Mouse (Mus musculus) spleen, adult 2 months (tissue): Measurements from ENCODE around the gene Prkg2. TPM values are rescaled to one million over a fixed set of nuclear protein-coding genes. Genes with fewer than 3 reads are reported as not detected.

Source experiments
- DNase-seq, 2 experiments: peaks; one replicate each; pipeline versions ENCODE4 v3.0.0 to v3.0.0-alpha.2; 2012 to 2021; ENCODE audit warnings: low spot score in 2 of 2, low read depth in 1 of 2
- H3K27ac ChIP-seq: fragments of 200-500 bp; 2 replicates; pipeline ENCODE4 v1.5.1; 2012; ENCODE audit warnings: low read length, inconsistent platforms; ENCODE audit not compliant: insufficient read depth
- H3K27me3 ChIP-seq: fragments of 200-500 bp; 2 replicates; pipeline ENCODE4 v1.6.1; 2012; ENCODE audit warnings: mild to moderate bottlenecking, moderate library complexity, low read length, inconsistent platforms; ENCODE audit not compliant: control insufficient read depth, insufficient read depth
- H3K36me3 ChIP-seq: fragments of 200-500 bp; 2 replicates; pipeline ENCODE4 v1.6.1; 2012; ENCODE audit warnings: mild to moderate bottlenecking, low read length, inconsistent platforms; ENCODE audit not compliant: control insufficient read depth, insufficient read depth
- H3K4me1 ChIP-seq: fragments of 200-500 bp; 2 replicates; pipeline ENCODE4 v1.6.1; 2011; ENCODE audit warnings: inconsistent platforms; ENCODE audit not compliant: control insufficient read depth, insufficient read depth, insufficient read length
- H3K4me3 ChIP-seq: fragments of 200-500 bp; 2 replicates; pipeline ENCODE4 v1.5.1; 2011; ENCODE audit warnings: mild to moderate bottlenecking, inconsistent platforms; ENCODE audit not compliant: insufficient read depth, insufficient read length; ENCODE audit errors: extremely low read depth
- CTCF ChIP-seq: fragments of 200-500 bp; IDR thresholded peaks from 2 replicates; pipeline ENCODE4 v1.5.1; 2011; ENCODE audit warnings: mild to moderate bottlenecking, inconsistent platforms; ENCODE audit not compliant: insufficient read depth, insufficient read length, insufficient replicate concordance; ENCODE audit errors: extremely low read depth
- POLR2A ChIP-seq: fragments of 200-500 bp; IDR thresholded peaks from 2 replicates; pipeline ENCODE4 v1.6.1; 2011; ENCODE audit warnings: low read depth, low read length, inconsistent platforms
- WGBS: fragments of 180-500 bp; shearing (Covaris S2); methylation state at CpG from one replicate; pipeline ENCODE4 v1.1.7; 2018; 5-methylcytosine and 5-hydroxymethylcytosine counted together
- polyA plus RNA-seq: library from polyadenylated mRNA; depleted of rRNA; stranded (reverse); fragments of >200 nt; gene quantifications from 2 replicates; pipeline ENCODE4 v1.2.3, GENCODE M21; 2012

Gene Prkg2
- polyA plus RNA-seq, 1 experiment: 0.02 TPM

- Histone ChIP-seq H3K4me1 (no peaks in the 10 kb centered on the region), H3K4me3 (no peak overlapping the region), H3K27me3 (no peaks in the 10 kb centered on the region), H3K36me3 (no peaks in the 10 kb centered on the region), H3K27ac (no peak overlapping the region)
- DNase-seq: no peak
- WGBS: 42% methylated on average over 6 of the region's 6 CpGs
- TF ChIP-seq POLR2A (no peak), CTCF (no peak)
These were observed 93.4 kb downstream of the Prkg2 start for GRCm38 (mm10) chr5:98943776-98944175.

- H3K36me3 ChIP-seq: no peaks in the 10 kb centered on the region
- no peaks in the 10 kb centered on the region for H3K4me1 ChIP-seq
- no peak overlapping the region for H3K27ac ChIP-seq
- TF ChIP-seq CTCF (no peak), POLR2A (no peak)
- DNase-seq: no peak
- H3K4me3 ChIP-seq: no peak overlapping the region
- WGBS: 9% methylated on average over 6 of the region's 6 CpGs
- no peaks in the 10 kb centered on the region for H3K27me3 ChIP-seq
These were observed 96.4 kb downstream of the Prkg2 start for GRCm38 (mm10) chr5:98940731-98941130.

- DNase-seq: no peak
- Histone ChIP-seq H3K4me1 (no peaks in the 10 kb centered on the region), H3K27me3 (no peaks in the 10 kb centered on the region), H3K36me3 (no peaks in the 10 kb centered on the region), H3K27ac (no peak overlapping the region), H3K4me3 (no peak overlapping the region)
- WGBS: 78% methylated on average over 6 of the region's 6 CpGs
- TF ChIP-seq POLR2A (no peak), CTCF (no peak)
These were observed 97.4 kb downstream of the Prkg2 start for GRCm38 (mm10) chr5:98939631-98940208.

- no peak overlapping the region for H3K27ac ChIP-seq
- no peak for TF ChIP-seq CTCF
- TF ChIP-seq POLR2A: no peak
These were observed 98.0 kb downstream of the Prkg2 start for GRCm38 (mm10) chr5:98939116-98939515.

GRCm38 (mm10) chr5:98937879-98938278, 99.3 kb downstream of the Prkg2 start:
- H3K4me3 ChIP-seq: no peak overlapping the region
- H3K27ac ChIP-seq: no peak overlapping the region
- WGBS: 71% methylated on average over 4 of the region's 4 CpGs
- TF ChIP-seq CTCF (no peak), POLR2A (no peak)
- H3K4me1 ChIP-seq: no peaks in the 10 kb centered on the region
- DNase-seq: no peak
- no peaks in the 10 kb centered on the region for H3K36me3 ChIP-seq
- no peaks in the 10 kb centered on the region for H3K27me3 ChIP-seq

More at GRCm38 (mm10) chr5:98939116-98939515, 98.0 kb downstream of the Prkg2 start:
- DNase-seq: no peak
- Histone ChIP-seq H3K4me1 (no peaks in the 10 kb centered on the region), H3K36me3 (no peaks in the 10 kb centered on the region), H3K27me3 (no peaks in the 10 kb centered on the region), H3K4me3 (no peak overlapping the region)
- WGBS: 89% methylated on average over 9 of the region's 9 CpGs

- TF ChIP-seq POLR2A (no peak), CTCF (no peak)
- Histone ChIP-seq H3K4me1 (no peaks in the 10 kb centered on the region), H3K27ac (no peak overlapping the region), H3K27me3 (no peaks in the 10 kb centered on the region), H3K4me3 (no peak overlapping the region), H3K36me3 (no peaks in the 10 kb centered on the region)
- WGBS: 52% methylated on average over 2 of the region's 2 CpGs
- DNase-seq: no peak
These were observed 100.5 kb downstream of the Prkg2 start for GRCm38 (mm10) chr5:98936650-98937049.

- Histone ChIP-seq H3K4me1 (no peaks in the 10 kb centered on the region), H3K36me3 (no peaks in the 10 kb centered on the region), H3K4me3 (no peak overlapping the region), H3K27ac (no peak overlapping the region), H3K27me3 (no peaks in the 10 kb centered on the region)
- 55% methylated on average over 8 of the region's 8 CpGs for WGBS
- no peak for TF ChIP-seq CTCF
- no peak for TF ChIP-seq POLR2A
- no peak for DNase-seq
These were observed 101.2 kb downstream of the Prkg2 start for GRCm38 (mm10) chr5:98935930-98936329.
